Mouse (Mus musculus): Measurements from ENCODE around the gene Gm3448.

Gene Gm3448

GRCm38 (mm10) chr17:14959979-14960378 is 81.4 kb downstream of the Gm3448 start:
- no peak for DNase-seq (ENCODE audit: low spot score)

- no peak for DNase-seq (ENCODE audit: low spot score)
Observed at GRCm38 (mm10) chr17:14958686-14959327, 82.5 kb downstream of the Gm3448 start.

GRCm38 (mm10) chr17:14953452-14953851 is 87.9 kb downstream of the Gm3448 start:
- DNase-seq (ENCODE audit: low spot score), result no peak

- DNase-seq (ENCODE audit: low spot score), result no peak
Observed at GRCm38 (mm10) chr17:14949161-14949827, 92.0 kb downstream of the Gm3448 start.
